Mouse (Mus musculus) liver, embryonic 14.5 days (tissue): ENCODE measurements at regions not wholly inside any gene's neighbourhood (a gene's known extent, or its start where the extent isn't known, plus 50 kb on each side); places are given as distances from the start of the nearest gene placed in this dataset.

Experiments used
- ATAC-seq: fragments of 200-750 bp; cut with Nextera tagmentation; 2 replicates; pipeline ENCODE4 v1.8.0; 2017; ENCODE audit warnings: moderate number of reproducible peaks, mild to moderate bottlenecking, moderate library complexity; ENCODE audit not compliant: insufficient read depth
- DNase-seq, 3 experiments: peaks; one replicate each; pipeline ENCODE4 v3.0.0-alpha.2; 2012 to 2013; ENCODE audit warnings: low read depth in 3 of 3, low spot score in 3 of 3
- H3K27ac ChIP-seq: fragments of 300-500 bp; sonication (generic); 2 replicates; pipeline ENCODE4 v1.5.1; 2014; ENCODE audit warnings: moderate library complexity, mild to moderate bottlenecking, control low read depth, inconsistent platforms
- H3K27me3 ChIP-seq: fragments of 300-500 bp; sonication (generic); 2 replicates; pipeline ENCODE4 v1.6.1; 2014; ENCODE audit warnings: mild to moderate bottlenecking, low read length, moderate library complexity; ENCODE audit not compliant: control insufficient read depth, insufficient read depth
- H3K36me3 ChIP-seq: fragments of 300-500 bp; sonication (generic); replicated peaks from 2 replicates; pipeline ENCODE4 v1.6.1; 2014; ENCODE audit warnings: low read depth; ENCODE audit not compliant: control insufficient read depth, insufficient read depth
- H3K4me1 ChIP-seq, 2 experiments: fragments of 200-500 bp in 1 of 2; fragments of 300-500 bp in 1 of 2; sonication (generic) in 1 of 2; replicated peaks; 2 replicates each; pipeline ENCODE4 v1.6.1; 2012 to 2014; ENCODE audit warnings: antibody characterized with exemption in 1 of 2, inconsistent platforms in 1 of 2, low read length in 1 of 2; ENCODE audit not compliant: control insufficient read depth in 2 of 2, insufficient read depth in 2 of 2
- H3K4me2 ChIP-seq: fragments of 300-500 bp; sonication (generic); 2 replicates; pipeline ENCODE4 v1.6.1; 2014; ENCODE audit warnings: low read depth, mild to moderate bottlenecking, control low read depth, moderate library complexity
- H3K4me3 ChIP-seq, 2 experiments: fragments of 200-500 bp in 1 of 2; fragments of 300-500 bp in 1 of 2; sonication (generic) in 1 of 2; 2 replicates each; pipeline ENCODE4 v1.5.1; 2012 to 2014; ENCODE audit warnings: low read depth in 2 of 2, low read length in 2 of 2, mild to moderate bottlenecking in 2 of 2, control low read depth in 1 of 2, inconsistent platforms in 1 of 2, moderate library complexity in 1 of 2; ENCODE audit not compliant: insufficient read depth in 1 of 2
- H3K9ac ChIP-seq: fragments of 300-500 bp; sonication (generic); replicated peaks from 2 replicates; pipeline ENCODE4 v1.6.1; 2014; ENCODE audit warnings: mild to moderate bottlenecking, control low read depth, moderate library complexity
- H3K9me3 ChIP-seq: fragments of 300-500 bp; sonication (generic); 2 replicates; pipeline ENCODE4 v1.6.1; 2016; ENCODE audit warnings: low read length, mixed read lengths; ENCODE audit not compliant: control insufficient read depth
- CTCF ChIP-seq: IDR thresholded peaks from 2 replicates; pipeline ENCODE4 v1.5.1; 2016; ENCODE audit warnings: antibody characterized with exemption, low read depth, control low read depth
- EP300 ChIP-seq: IDR thresholded peaks from 2 replicates; pipeline ENCODE4 v1.6.1; 2016; ENCODE audit warnings: antibody characterized with exemption, low read depth
- WGBS: fragments of 180-500 bp; shearing (Covaris S2); extraction: QIAGEN DNeasy Blood & Tissue Kit; methylation state at CpG from one replicate; pipeline ENCODE4 v1.1.7; 2014; ENCODE audit not compliant: insufficient replicate concordance; 5-methylcytosine and 5-hydroxymethylcytosine counted together

DNA sequence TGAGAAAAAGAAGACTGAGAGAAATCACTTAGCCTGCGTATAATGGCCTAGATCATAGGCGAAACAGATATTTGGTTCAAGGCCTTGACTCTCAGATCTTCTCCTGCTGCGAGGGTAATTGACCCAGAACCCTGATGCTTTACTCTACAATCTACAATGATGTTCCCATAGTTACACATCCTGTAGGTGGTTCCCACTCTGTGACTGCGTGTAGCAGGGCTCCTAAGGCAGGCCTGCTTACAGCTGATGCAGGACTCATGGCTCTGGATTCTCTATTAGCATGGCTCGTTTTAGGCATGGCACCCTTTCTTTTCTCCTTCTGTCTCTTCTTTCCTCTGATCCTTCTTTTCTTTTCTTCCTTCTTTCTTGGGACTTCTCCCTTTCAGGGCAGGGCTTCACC is 209.3 kb downstream of the Utp18 start:
- WGBS, result 66% methylated on average over 5 of the region's 5 CpGs
- no peak for TF ChIP-seq EP300
- TF ChIP-seq CTCF, result no peak
- Histone ChIP-seq H3K27ac (no peak overlapping the region), H3K9me3 (no peaks in the 10 kb centered on the region), H3K36me3 (no peaks in the 10 kb centered on the region), H3K9ac (no peak overlapping the region), H3K4me2 (no peak overlapping the region), H3K4me3 (no peak overlapping the region), H3K27me3 (no peaks in the 10 kb centered on the region), H3K4me1 (no peaks in the 10 kb centered on the region)
- ATAC-seq (no peak), DNase-seq (no peak)

DNA sequence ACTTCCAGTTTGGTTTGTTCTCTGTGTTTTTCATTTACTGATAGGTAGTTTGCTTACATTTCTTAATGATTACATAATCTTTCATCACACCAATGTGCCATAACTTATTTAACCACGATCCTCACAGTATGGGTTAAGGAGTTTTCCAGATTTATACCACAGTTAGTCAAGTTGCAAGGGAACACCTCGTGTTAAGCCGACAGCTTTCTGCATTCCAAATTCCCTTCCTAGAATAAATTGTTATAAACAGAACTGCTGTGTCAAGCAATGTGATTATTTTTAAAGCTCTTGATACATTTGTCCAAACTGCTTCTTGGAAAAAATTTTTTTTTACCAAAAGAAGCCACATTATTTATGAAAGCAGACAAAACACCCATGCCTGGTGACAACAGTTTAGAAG is 213.5 kb downstream of the Utp18 start:
- Histone ChIP-seq H3K27ac (no peak overlapping the region), H3K27me3 (no peaks in the 10 kb centered on the region), H3K9me3 (no peaks in the 10 kb centered on the region), H3K4me3 (no peak overlapping the region), H3K4me2 (no peak overlapping the region), H3K4me1 (no peaks in the 10 kb centered on the region), H3K9ac (no peak overlapping the region), H3K36me3 (no peaks in the 10 kb centered on the region)
- WGBS, result 43% methylated on average over 3 of the region's 3 CpGs
- no peak for ATAC-seq
- TF ChIP-seq CTCF, result no peak
- TF ChIP-seq EP300, result no peak
- no peak for DNase-seq

DNA sequence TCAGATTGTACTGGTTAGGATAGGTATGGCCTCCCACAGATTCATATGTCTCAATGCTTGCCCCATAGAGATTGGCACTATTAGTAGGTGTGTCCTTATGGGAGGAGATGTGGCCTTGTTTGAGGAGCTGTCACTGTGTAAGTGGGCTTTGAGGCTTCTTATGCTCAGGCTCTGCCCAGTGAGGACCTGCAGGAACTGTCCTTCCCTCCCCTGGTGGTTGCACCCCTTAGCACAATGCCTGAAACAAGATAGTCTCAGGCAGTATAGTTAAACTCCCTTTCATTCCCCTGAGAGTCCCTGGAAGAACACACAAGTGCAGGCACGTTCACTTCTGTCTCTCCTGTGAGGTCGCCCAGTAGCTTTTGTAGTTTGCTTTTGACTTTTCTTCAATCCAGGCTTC is 223.9 kb downstream of the Utp18 start:
- no peaks in the 10 kb centered on the region for H3K27me3 ChIP-seq
- no peaks in the 10 kb centered on the region for H3K4me1 ChIP-seq
- H3K9me3 ChIP-seq, result no peaks in the 10 kb centered on the region
- H3K36me3 ChIP-seq, result no peaks in the 10 kb centered on the region
- no peak overlapping the region for H3K9ac ChIP-seq
- 37% methylated on average over 2 of the region's 2 CpGs for WGBS
- H3K4me2 ChIP-seq, result no peak overlapping the region
- ATAC-seq (no peak), DNase-seq (no peak)
- no peak overlapping the region for H3K4me3 ChIP-seq
- H3K27ac ChIP-seq, result no peak overlapping the region
- TF ChIP-seq CTCF (no peak), EP300 (no peak)

DNA sequence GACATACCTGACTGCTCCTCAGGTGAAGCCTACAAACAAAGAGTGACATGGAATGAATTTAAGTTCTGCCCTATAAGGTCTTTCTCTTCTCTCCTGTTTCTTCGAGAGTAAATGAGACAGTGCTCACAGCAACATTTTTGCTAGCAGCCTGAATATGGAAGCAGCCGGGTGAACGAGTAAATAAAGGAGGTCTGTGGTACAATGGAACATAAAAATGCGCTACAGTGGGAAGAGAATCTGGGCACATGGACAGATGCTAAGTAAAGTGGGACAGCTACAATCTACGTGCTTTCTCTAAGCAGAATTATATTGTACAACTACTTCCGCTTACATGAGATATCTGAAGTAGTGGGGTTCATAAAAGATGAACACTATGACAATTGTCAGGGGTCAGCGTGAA is 225.2 kb downstream of the Utp18 start:
- H3K4me3 ChIP-seq, result no peak overlapping the region
- TF ChIP-seq EP300 (no peak), CTCF (no peak)
- WGBS, result 62% methylated on average over 7 of the region's 7 CpGs

DNA sequence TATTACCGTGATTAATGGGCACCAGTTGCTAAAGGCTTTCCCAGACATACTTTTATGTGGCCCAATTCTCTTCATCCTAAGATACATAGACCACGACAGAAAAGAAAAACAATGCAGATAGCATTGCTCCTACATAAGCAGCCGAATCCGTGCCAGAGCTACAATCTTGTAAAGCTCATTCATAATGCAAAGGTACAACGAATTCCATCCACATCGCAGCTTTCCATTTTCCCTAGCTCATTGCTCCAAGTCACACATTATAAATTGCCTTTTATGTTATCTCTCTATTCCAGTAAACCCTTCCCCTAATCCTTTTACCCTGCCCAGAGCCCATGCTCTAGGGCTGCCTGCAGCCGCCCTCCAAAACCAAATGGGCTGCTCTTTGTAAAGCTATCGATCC is 226.8 kb downstream of the Utp18 start:
- TF ChIP-seq EP300 (no peak), CTCF (no peak)
- H3K36me3 ChIP-seq, result no peaks in the 10 kb centered on the region
- H3K9me3 ChIP-seq, result no peaks in the 10 kb centered on the region
- H3K27ac ChIP-seq, result no peak overlapping the region
- H3K9ac ChIP-seq, result no peak overlapping the region
- no peaks in the 10 kb centered on the region for H3K4me1 ChIP-seq
- H3K27me3 ChIP-seq, result no peaks in the 10 kb centered on the region
- no peak overlapping the region for H3K4me2 ChIP-seq
- DNase-seq (no peak), ATAC-seq (no peak)
- no peak overlapping the region for H3K4me3 ChIP-seq
- 68% methylated on average over 8 of the region's 8 CpGs for WGBS

More for the DNA sequence above, 225.2 kb downstream of the Utp18 start:
- Histone ChIP-seq H3K36me3 (no peaks in the 10 kb centered on the region), H3K4me1 (no peaks in the 10 kb centered on the region), H3K4me2 (no peak overlapping the region), H3K9me3 (no peaks in the 10 kb centered on the region), H3K27ac (no peak overlapping the region), H3K9ac (no peak overlapping the region), H3K27me3 (no peaks in the 10 kb centered on the region)
- no peak for DNase-seq
- ATAC-seq, result no peak
